Mouse (Mus musculus) embryo, embryonic 9.5 days (tissue): ENCODE data around the gene Golm1.

Source experiments
- DNase-seq: peaks from one replicate; pipeline ENCODE4 v3.0.0-alpha.2; 2017; ENCODE audit errors: extremely low spot score

The Golm1 gene

GRCm38 (mm10) chr13:59676316-59677229, 962 bp upstream of the Golm1 start:
- DNase-seq: no peak

GRCm38 (mm10) chr13:59674761-59675150, 855 bp downstream of the Golm1 start:
- DNase-seq: peak; percentile 60

- peak; percentile 70 for DNase-seq
Observed at GRCm38 (mm10) chr13:59674215-59674614, 1.4 kb downstream of the Golm1 start.

GRCm38 (mm10) chr13:59673597-59673996, 2.0 kb downstream of the Golm1 start:
- no peak for DNase-seq

- DNase-seq: no peak
Observed at GRCm38 (mm10) chr13:59672248-59672647, 3.4 kb downstream of the Golm1 start.

GRCm38 (mm10) chr13:59671521-59671920, 4.1 kb downstream of the Golm1 start:
- no peak for DNase-seq

GRCm38 (mm10) chr13:59669946-59670345, 5.7 kb downstream of the Golm1 start:
- no peak for DNase-seq

- DNase-seq: no peak
Observed at GRCm38 (mm10) chr13:59668501-59669093, 7.0 kb downstream of the Golm1 start.

GRCm38 (mm10) chr13:59667763-59668162, 7.8 kb downstream of the Golm1 start:
- no peak for DNase-seq

GRCm38 (mm10) chr13:59663939-59664712, 11.5 kb downstream of the Golm1 start:
- DNase-seq: no peak

- DNase-seq: no peak
Observed at GRCm38 (mm10) chr13:59661966-59662365, 13.6 kb downstream of the Golm1 start.

- no peak for DNase-seq
Observed at GRCm38 (mm10) chr13:59661387-59661786, 14.2 kb downstream of the Golm1 start.

- DNase-seq: no peak
Observed at GRCm38 (mm10) chr13:59660371-59660770, 15.2 kb downstream of the Golm1 start.

GRCm38 (mm10) chr13:59657781-59658180, 17.8 kb downstream of the Golm1 start:
- no peak for DNase-seq

- no peak for DNase-seq
Observed at GRCm38 (mm10) chr13:59656975-59657388, 18.6 kb downstream of the Golm1 start.

- no peak for DNase-seq
Observed at GRCm38 (mm10) chr13:59656316-59656832, 19.2 kb downstream of the Golm1 start.

GRCm38 (mm10) chr13:59655718-59656315, 19.8 kb downstream of the Golm1 start:
- no peak for DNase-seq

GRCm38 (mm10) chr13:59654465-59654864, 21.1 kb downstream of the Golm1 start:
- DNase-seq: no peak

- DNase-seq: no peak
Observed at GRCm38 (mm10) chr13:59653136-59653535, 22.5 kb downstream of the Golm1 start.

- DNase-seq: no peak
Observed at GRCm38 (mm10) chr13:59652651-59653050, 23.0 kb downstream of the Golm1 start.

GRCm38 (mm10) chr13:59649781-59650180, 25.8 kb downstream of the Golm1 start:
- no peak for DNase-seq

- no peak for DNase-seq
Observed at GRCm38 (mm10) chr13:59648598-59648997, 27.0 kb downstream of the Golm1 start.
